Mouse (Mus musculus) forebrain, embryonic 10.5 days (tissue): ENCODE data around the gene Ppia. TPM values are rescaled to one million over a fixed set of nuclear protein-coding genes. Genes with fewer than 3 reads are reported as not detected.
A peak's percentile ranks its signal among the peaks of the same experiment; 100 is the strongest.
"Not testable (repeated sequence)": the region's sequence is repeated elsewhere in the genome, so short reads cannot be mapped to it uniquely, and the experiment has no call there.

Source experiments
- DNase-seq: peaks from one replicate; pipeline ENCODE4 v3.0.0-alpha.2; 2017; ENCODE audit warnings: low spot score; ENCODE audit errors: extremely low spot score
- H3K27ac ChIP-seq: fragments of 300-500 bp; sonication (generic); 2 replicates; pipeline ENCODE4 v1.5.1; 2016; ENCODE audit warnings: mild to moderate bottlenecking
- H3K27me3 ChIP-seq: fragments of 300-500 bp; sonication (generic); 2 replicates; pipeline ENCODE4 v1.6.1; 2016; ENCODE audit warnings: mild to moderate bottlenecking; ENCODE audit not compliant: poor library complexity, severe bottlenecking
- H3K36me3 ChIP-seq: fragments of 300-500 bp; sonication (generic); replicated peaks from 2 replicates; pipeline ENCODE4 v1.6.1; 2016; ENCODE audit warnings: mild to moderate bottlenecking, moderate library complexity
- H3K4me1 ChIP-seq: fragments of 300-500 bp; sonication (generic); 2 replicates; pipeline ENCODE4 v1.6.1; 2016
- H3K4me3 ChIP-seq: fragments of 300-500 bp; sonication (generic); 2 replicates; pipeline ENCODE4 v1.5.1; 2016; ENCODE audit warnings: mild to moderate bottlenecking, moderate library complexity
- H3K9me3 ChIP-seq: fragments of 300-500 bp; sonication (generic); 2 replicates; pipeline ENCODE4 v1.6.1; 2016; ENCODE audit warnings: mild to moderate bottlenecking, moderate library complexity
- WGBS: fragments of 180-500 bp; shearing (Covaris S2); methylation state at CpG from one replicate; pipeline ENCODE4 v1.1.7; 2016; 5-methylcytosine and 5-hydroxymethylcytosine counted together
- polyA plus RNA-seq: library from polyadenylated mRNA; unstranded; fragments of >200 nt; fragmentation: Nextera tagmentation; extraction: Ambion mirVana; gene quantifications from 2 replicates; pipeline ENCODE4 v1.2.1, GENCODE M21; 2016

The Ppia gene
- polyA plus RNA-seq, result 6,009 and 6,074 TPM in 2 replicates

DNA sequence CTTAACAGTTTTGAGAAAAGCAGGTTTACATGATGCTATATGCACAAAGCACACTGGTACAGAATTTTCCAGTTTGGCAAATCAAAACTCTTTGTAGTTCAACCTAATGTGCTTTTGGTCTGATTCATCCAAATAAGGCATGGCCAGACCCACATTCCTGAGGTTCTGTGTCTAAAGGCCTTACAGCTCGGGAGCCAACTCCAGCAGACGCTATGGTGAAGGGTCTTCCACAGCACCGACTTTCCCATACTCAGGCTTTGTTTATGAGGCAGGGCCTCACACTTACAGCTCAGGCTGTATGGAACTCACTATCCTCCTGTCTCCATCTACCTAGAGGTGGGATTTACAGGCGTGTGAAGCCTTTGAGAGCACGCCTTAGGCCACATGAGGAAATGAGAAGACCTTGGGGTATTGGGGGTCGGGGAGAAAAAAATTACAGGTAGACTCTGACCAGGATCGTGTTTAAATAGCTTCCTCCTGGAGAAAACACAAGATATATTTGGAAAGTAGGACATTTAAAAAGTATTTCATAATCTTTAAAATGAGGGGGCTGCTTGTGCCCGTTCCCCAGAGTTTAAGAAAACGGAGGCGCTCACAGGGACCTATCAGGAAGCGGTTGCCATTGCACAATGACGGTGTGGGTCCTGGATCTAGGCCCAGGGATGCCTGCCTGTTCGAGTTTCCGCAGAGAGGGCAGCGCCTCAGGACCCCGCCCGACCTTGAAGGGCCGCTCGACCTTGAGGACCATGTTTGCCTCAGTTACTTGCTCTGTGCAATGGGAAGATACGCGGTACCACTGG is at the start of gene Ppia:
Gene Ppia (plus strand): TSS at position 693 of the 800 bp plus-strand sequence.
- 13% methylated on average over 21 of the region's 21 CpGs for WGBS

DNA sequence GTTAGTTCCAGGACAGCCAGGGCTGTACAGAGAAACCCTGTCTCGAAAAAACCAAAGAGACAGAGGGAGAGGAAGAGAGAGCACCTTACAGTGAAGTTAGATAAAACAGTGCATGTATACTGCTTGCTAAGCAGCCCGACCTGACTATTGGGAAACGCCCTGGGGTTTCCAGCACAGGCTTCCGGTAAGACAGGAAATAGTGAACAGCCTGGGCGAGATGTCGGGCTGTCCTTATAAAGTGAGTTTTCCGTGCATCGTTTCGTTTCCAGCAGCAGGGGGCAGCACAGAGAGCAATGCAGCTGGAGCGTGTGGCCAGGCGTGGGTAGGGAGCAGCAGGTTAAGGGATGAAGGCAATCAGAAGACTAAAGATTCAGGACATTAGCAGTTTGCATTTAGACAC is 49.4 kb upstream of the Ppia start:
- H3K27me3 ChIP-seq, result no peaks in the 10 kb centered on the region
- no peaks in the 10 kb centered on the region for H3K9me3 ChIP-seq
- H3K27ac ChIP-seq, result peak overlapping the region; percentile 44; the same call in 1 of the 2 replicates
- H3K36me3 ChIP-seq, result no peaks in the 10 kb centered on the region
- peak; percentile 72 for DNase-seq
- WGBS, result 30% methylated on average over 11 of the region's 11 CpGs
- H3K4me1 ChIP-seq, result peaks cover 4% of the 10 kb centered on the region; the same call in 1 of the 2 replicates
- no peak overlapping the region for H3K4me3 ChIP-seq

More for the DNA sequence above, at the start of gene Ppia:
- DNase-seq, result no peak
- peaks cover 34% of the 10 kb centered on the region for H3K36me3 ChIP-seq
- peak within 1 kb of the TSS; percentile 96 for H3K4me3 ChIP-seq
- H3K4me1 ChIP-seq, result peaks cover 35% of the 10 kb centered on the region
- H3K27ac ChIP-seq, result peak within 1 kb of the TSS; percentile 99
- no peaks in the 10 kb centered on the region for H3K27me3 ChIP-seq
- H3K9me3 ChIP-seq, result no peaks in the 10 kb centered on the region

DNA sequence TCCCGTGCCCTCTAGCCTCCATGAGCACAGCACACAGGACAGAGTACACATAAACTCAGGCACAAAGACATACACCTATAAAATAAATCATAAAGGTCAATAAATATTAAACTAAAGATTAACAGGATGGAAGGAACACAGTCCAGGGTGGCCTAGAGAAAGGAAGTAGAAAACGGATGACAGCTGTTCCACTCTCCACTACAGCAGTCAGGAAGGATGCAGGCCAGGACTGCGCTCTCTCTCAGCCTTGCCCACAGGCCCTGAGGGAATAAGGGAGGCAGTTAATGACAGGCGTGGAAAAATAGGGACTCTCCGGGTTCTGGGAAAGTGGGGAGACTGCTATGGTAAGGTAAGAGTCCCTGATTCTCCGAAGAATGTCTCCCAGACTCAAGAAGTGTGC is 48.8 kb upstream of the Ppia start:
- Histone ChIP-seq H3K4me1 (peaks cover 4% of the 10 kb centered on the region; the same call in 1 of the 2 replicates), H3K9me3 (no peaks in the 10 kb centered on the region), H3K36me3 (no peaks in the 10 kb centered on the region), H3K4me3 (no peak overlapping the region), H3K27ac (no peak overlapping the region), H3K27me3 (no peaks in the 10 kb centered on the region)
- DNase-seq, result no peak
- WGBS, result 79% methylated on average over 6 of the region's 6 CpGs

DNA sequence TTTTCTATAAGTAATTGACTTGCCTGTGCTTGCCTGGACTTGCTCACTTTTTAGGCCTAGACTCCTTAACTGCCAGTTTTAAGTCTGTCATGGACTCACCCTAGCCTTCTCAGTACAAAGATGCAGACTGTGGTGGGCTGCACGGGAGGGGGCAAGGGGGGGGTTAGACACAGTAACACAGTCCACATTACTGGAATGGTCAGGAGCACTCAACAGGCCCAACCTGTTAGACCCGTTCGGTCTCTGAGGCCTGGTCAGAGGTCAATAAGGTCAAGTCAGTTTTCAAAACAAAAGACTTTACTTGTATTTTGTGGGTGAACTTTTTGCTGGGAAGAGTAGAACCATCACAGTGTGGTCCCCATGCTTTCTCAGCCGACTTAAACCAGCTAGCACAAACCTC is 48.1 kb upstream of the Ppia start:
- H3K36me3 ChIP-seq, result no peaks in the 10 kb centered on the region
- no peak overlapping the region for H3K27ac ChIP-seq
- WGBS, result 75% methylated on average over 4 of the region's 4 CpGs
- H3K4me1 ChIP-seq, result peaks cover 4% of the 10 kb centered on the region; the same call in 1 of the 2 replicates
- H3K9me3 ChIP-seq, result no peaks in the 10 kb centered on the region
- no peaks in the 10 kb centered on the region for H3K27me3 ChIP-seq
- no peak for DNase-seq
- H3K4me3 ChIP-seq, result no peak overlapping the region

DNA sequence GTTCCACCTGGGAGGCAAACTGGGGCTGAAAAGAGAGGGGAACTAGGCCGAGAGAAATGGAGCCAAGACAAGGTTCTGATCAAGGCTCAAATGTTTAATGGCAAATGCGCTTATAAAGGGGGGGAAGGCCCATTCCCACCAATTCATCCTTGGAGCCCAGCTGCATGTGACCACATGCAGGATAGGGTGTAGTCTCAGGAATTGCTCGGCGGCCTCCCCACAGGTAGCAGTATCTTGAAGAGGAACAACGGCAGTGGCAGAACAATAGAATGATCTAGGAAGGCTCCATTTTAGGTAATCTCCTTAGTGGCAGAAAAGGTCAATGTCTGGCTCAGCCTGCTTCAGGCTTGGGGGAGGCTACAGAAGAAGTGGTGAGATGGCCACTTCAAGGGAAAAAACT is 47.3 kb upstream of the Ppia start:
- not testable (repeated sequence) for DNase-seq, H3K27me3 ChIP-seq, H3K9me3 ChIP-seq, H3K4me3 ChIP-seq, H3K4me1 ChIP-seq, H3K36me3 ChIP-seq, H3K27ac ChIP-seq
- WGBS, result 74% methylated on average over 5 of the region's 5 CpGs

DNA sequence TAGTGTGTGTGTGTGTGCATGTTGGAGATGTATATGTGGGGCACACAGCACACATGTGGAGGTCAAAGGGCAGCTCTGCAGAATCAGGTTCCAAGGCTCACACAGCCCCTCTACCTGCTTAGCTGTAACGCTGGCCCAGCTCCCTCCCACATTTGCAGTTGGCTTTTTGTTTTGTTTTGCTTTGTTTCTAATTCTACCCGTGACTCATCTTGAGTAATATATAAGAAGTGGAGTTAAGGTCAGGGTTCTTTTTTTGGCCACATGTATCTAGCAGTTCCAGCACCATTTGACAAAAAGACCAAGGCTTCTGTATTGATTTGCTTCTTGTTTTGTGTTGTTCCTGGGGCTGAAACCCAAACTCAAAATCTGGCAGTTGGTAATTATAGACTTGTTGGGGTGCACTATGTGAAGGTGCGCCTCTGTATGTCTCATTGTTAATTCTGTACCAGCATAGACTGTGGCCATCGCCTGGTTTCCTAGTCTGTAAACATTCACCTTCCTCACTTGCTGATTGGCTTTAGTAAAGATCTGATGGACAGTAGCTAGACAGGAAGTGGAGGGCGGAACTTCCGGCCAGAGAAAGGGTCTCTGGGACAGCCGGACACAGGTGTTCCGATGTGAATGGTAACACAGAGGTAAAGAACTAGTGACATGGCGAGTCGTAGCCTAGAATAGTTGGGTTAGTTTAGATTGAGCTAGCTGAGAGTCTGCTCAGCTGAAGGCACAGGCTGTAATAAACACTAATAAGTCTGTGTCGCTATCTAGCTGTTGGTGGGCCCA is 43.7 kb upstream of the Ppia start:
- DNase-seq, result no peak
- Histone ChIP-seq H3K36me3 (no peaks in the 10 kb centered on the region), H3K27me3 (no peaks in the 10 kb centered on the region), H3K27ac (no peak overlapping the region), H3K4me1 (no peaks in the 10 kb centered on the region), H3K4me3 (no peak overlapping the region), H3K9me3 (no peaks in the 10 kb centered on the region)
- WGBS, result 89% methylated on average over 11 of the region's 11 CpGs

DNA sequence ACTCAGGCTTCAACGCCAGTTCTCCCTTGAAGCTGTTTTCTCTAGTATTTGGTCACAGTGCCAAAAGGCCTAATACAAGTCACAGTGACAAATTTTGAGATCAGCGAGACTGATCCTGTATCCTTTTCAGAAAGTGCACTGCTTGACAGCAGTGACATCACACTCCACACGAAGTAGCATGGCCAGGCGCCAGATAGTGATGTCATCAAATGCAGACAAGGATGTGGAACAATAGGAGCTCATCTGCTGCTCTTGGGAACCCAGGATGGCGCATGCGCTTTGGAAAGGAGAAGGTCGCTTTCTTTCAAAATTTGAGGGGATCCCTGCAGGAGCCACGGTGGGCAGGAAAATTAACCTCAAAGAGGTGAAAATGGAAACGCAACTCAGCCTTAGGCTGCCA is 42.5 kb upstream of the Ppia start:
- DNase-seq, result no peak
- H3K9me3 ChIP-seq, result no peaks in the 10 kb centered on the region
- 94% methylated on average over 9 of the region's 9 CpGs for WGBS

DNA sequence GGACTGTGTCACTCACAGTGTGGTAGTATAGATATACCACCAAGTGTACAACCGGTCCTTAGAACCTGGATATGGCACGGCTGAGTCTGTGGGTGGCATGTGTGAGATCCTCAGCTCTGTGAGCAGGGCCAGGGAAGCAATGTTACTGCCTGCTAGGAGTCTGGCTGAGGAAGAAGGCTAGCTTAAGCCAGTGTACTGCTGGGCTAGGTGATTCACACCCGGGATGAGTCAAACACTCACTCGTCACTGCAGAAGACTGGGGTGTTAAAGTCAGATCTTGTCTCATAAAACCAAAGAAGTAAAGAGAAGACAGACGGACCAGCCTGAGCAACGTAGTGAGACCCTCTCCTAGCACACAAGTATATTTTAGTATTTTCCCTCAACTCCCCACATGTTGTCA is 34.3 kb upstream of the Ppia start:
- WGBS, result 89% methylated on average over 6 of the region's 6 CpGs
- no peak for DNase-seq
- Histone ChIP-seq H3K27ac (no peak overlapping the region), H3K27me3 (no peaks in the 10 kb centered on the region), H3K9me3 (no peaks in the 10 kb centered on the region), H3K4me3 (no peak overlapping the region), H3K4me1 (no peaks in the 10 kb centered on the region), H3K36me3 (no peaks in the 10 kb centered on the region)

More for the DNA sequence above, 42.5 kb upstream of the Ppia start:
- Histone ChIP-seq H3K27me3 (no peaks in the 10 kb centered on the region), H3K4me3 (no peak overlapping the region), H3K27ac (no peak overlapping the region), H3K36me3 (no peaks in the 10 kb centered on the region), H3K4me1 (no peaks in the 10 kb centered on the region)

DNA sequence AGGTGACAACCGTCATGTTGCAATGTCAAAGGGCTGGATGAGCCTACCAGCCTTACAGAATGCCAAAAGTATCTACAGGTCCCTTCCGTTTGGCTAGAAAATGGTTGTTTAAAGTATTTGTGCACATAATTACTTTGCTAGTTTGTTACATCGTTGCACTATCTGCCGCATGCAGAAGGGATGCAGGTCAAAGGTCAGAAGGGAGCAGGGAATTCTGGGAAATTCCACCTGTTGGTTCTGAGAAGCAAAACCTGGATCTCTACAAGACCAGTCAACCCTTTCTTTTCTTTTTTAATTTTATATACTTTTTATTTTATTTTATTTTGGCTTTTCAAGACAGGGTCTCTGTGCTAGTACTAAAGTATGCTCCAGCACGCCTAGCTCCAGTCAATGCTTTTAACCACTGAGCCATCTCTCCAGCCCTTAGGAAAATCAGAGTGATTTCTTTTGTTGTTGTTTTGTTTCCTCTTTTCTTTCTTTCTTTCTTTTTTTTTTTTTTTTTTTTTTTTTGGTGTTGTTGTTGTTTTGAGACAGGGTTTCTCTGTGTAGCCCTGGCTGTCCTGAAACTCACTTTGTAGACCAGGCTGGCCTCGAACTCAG is 27.0 kb upstream of the Ppia start:
- 88% methylated on average over 6 of the region's 6 CpGs for WGBS
- peaks cover 19% of the 10 kb centered on the region for H3K36me3 ChIP-seq
- peak overlapping the region; percentile 95 for H3K27ac ChIP-seq
- H3K27me3 ChIP-seq, result no peaks in the 10 kb centered on the region
- DNase-seq, result no peak
- peaks cover 26% of the 10 kb centered on the region for H3K4me1 ChIP-seq
- no peaks in the 10 kb centered on the region for H3K9me3 ChIP-seq
- peak overlapping the region; percentile 79; the same call in 1 of the 2 replicates for H3K4me3 ChIP-seq

DNA sequence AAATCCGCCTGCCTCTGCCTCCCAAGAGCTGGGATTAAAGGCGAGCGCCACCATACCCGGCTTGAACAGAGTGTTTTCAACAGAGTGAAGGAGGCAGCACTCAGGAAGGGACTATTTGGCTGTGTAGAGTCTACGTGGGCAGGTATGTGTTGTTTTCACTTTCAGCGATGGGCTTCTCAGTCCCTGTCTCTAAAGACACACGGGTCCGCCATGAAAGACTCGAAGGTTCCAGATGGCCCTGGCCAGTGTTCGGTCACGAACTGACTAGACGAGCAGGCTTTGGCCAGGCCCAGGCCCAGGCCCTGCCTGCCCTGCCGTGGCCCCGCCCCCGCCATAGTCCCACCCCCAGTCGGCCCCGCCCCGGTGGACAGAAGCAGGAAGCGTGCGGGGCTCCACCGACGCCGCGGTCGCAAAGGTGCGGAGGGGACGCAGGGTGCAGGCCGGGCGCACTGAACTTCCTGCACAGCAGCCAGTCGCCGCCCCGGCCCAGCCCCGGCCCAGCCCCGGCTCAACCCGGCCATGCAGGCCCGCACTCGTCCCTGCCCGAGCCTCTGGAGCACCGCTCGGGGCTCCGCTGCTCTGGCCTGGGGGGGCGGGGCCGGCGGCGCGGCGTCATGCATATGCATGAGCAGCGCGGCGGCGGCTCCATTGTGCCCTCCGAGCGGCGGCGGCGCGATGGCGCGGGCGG is 26.4 kb upstream of the Ppia start, which contains the start of gene Zmiz2:
Gene Zmiz2 (plus strand): TSS at position 349 of the 688 bp plus-strand sequence.
- peak; percentile 94 for DNase-seq
- Histone ChIP-seq H3K4me1 (peaks cover 26% of the 10 kb centered on the region), H3K27me3 (no peaks in the 10 kb centered on the region), H3K36me3 (peaks cover 24% of the 10 kb centered on the region), H3K4me3 (peak within 1 kb of the TSS; percentile 79), H3K27ac (peak within 1 kb of the TSS; percentile 95), H3K9me3 (no peaks in the 10 kb centered on the region)
- 6% methylated on average over 60 of the region's 60 CpGs for WGBS

DNA sequence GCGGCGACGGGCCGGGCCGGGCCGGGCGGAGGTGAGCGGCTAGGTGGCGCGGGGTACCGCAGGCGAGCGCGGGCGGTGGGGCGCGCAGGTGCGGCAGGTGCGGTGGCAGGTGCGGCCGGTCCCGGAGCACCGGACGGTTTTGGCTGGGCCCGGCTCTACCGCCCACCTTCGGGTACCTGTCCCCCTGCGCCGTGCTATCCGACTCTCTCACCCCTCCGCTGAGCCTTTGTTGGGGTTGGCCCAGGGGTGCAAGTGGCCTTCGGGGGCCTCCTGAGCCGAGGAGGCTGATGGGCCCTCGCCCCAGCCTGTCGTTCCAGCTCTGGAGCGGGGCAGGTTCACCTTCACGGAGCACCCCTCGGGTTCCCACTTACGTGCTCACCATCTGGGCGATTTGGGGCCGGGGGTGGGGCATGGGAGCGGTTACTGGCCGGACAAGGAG is 25.7 kb upstream of the Ppia start:
- WGBS, result under 1% methylated on average over 43 of the region's 43 CpGs
- no peaks in the 10 kb centered on the region for H3K9me3 ChIP-seq
- H3K4me1 ChIP-seq, result peaks cover 26% of the 10 kb centered on the region
- H3K36me3 ChIP-seq, result peaks cover 30% of the 10 kb centered on the region
- H3K27me3 ChIP-seq, result no peaks in the 10 kb centered on the region
- peak; percentile 37 for DNase-seq
- peak overlapping the region; percentile 79 for H3K4me3 ChIP-seq
- peak overlapping the region; percentile 95 for H3K27ac ChIP-seq

DNA sequence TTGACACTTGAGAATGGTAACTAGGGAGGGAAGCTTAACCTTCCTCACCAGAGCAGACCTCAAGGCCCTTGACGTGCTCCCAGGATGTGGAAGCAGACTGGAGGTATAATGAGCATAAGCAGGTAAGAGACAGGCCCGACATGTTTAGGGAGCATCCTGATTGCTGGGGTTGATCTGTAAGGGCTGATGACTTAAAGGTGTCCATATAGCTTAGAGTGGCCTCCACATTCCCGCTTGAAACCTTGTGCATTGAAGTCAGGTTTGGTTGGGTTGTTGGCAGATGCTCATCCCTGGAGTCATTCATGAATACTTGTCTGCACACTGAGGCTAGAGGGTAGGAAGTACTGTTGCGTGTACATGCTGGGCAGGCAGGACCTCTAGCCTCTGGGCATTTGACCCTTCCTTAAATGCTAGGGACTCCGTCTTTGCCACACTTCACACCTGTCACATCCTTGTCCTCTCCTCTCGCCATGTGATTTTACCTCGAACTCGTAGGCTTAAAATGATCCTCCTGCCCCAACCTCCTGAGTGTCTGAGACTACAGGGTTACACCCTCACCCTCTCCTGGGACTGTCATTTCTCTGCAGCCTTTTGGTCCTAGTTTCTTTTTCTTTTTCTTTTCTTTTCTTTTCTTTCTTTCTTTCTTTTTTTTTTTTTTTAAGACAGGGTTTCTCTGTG is 24.7 kb upstream of the Ppia start:
- Histone ChIP-seq H3K27me3 (no peaks in the 10 kb centered on the region), H3K4me3 (peak overlapping the region; percentile 79), H3K27ac (0 out of 2 replicates have a peak overlapping the region, but pooled peaks have one; percentile 95), H3K9me3 (no peaks in the 10 kb centered on the region), H3K4me1 (peaks cover 26% of the 10 kb centered on the region), H3K36me3 (peaks cover 40% of the 10 kb centered on the region)
- WGBS, result 86% methylated on average over 8 of the region's 8 CpGs
- no peak for DNase-seq
